Mouse (Mus musculus) 416B (cell line): Measurements from ENCODE around the gene Olfr734.

Source experiments
- DNase-seq: peaks from one replicate; pipeline ENCODE4 v3.0.0; 2011; ENCODE audit warnings: low read depth

The Olfr734 gene

DNA sequence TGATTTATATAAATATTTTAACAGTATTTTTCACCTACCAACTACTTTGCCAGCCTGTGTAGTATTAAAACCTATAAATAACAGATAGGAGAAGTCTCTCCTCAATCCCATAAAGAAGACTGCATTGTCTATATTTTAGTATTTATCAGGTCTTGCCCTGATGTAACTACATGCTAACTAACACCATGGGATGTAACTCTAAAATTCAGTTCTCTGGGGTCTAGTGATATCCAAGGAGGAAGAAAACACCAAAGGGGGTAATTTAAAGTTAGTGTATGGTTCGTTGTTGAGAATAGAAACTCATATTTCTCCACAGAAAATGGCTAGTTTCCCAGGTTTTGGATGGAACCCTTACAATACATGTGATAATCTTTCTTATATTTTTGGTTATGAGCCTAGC, at the start of gene Olfr734:
Olfr734 (minus strand) TSS at position 101 of the 400 bp plus-strand sequence.
- DNase-seq: no peak

DNA sequence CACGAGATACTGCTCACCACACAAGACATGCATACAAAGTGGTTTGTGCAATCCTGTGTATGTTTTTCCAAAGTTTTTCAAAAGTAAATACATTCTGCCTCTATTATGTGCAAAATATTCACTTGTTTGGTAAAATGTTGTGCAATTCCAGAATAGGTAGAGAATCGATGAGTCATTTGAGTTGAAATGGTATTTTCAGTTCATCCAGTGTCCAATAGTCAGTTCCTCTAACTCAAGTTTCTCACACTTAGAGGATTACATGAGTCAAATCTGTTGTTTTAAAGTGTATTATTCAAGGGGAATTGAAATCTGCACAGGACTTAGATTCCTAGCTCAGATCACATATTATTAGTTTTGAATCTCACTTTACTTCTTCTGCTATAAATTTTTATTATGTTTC, 37.0 kb upstream of the Olfr734 start:
- no peak for DNase-seq

DNA sequence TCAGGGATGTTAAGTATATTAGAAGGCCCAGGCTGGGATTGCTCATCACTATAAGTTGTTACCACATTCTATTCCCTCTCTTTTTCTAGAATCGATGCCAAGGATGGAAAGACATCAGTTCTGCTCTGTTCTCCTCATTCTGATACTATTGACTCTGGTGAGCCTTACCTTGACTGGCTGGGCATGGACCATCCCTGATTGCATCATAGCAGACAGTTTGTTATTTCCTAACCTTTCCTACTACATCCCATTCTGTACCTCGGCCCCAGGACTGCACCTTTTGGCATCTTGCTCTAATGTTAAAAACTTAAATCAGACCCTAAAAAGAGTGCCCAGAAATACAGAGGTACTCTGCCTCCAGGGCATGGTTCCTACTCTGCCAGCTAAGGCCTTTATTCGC, 33.9 kb upstream of the Olfr734 start:
- DNase-seq: no peak

DNA sequence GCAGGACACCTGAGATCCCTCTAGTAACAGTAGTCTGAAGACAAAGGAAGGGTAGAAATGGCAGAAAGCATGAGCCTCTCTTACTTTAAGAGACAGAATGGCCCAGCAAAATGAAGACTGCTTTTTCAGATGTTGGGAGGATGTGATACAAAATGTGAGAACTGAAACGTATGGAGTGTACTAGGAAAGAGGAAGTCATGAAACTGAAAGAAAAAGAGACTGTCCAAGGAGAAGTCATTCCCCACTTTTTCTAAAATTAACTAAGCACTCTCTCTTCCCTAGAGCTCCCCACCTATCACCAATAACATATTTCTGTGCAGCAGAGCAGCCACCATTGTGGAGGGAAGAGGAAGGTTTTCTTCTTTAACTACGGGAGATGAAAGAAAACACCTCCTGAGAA, 31.0 kb upstream of the Olfr734 start, which contains the start of gene Tlr11:
Tlr11 (plus strand) TSS at position 322 of the 400 bp plus-strand sequence.
- no peak for DNase-seq

DNA sequence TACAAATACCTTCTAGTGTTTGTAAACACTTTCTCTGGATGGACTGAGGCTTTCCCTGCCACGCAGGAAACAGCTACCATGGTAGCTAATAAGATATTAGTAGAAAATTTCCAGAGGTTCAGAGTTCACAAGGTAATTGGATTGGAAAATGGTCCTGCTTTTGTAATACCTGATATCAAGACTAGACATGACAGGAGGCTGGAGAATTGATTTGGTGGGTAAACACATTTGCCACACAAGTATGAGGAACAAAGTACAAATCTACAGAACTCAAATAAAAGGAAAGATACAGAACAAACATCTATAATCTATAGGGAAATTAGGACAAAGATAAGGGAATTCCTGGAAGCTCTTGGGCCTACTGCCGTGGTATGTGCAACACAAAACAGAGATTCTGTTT, 30.2 kb upstream of the Olfr734 start:
- no peak for DNase-seq

DNA sequence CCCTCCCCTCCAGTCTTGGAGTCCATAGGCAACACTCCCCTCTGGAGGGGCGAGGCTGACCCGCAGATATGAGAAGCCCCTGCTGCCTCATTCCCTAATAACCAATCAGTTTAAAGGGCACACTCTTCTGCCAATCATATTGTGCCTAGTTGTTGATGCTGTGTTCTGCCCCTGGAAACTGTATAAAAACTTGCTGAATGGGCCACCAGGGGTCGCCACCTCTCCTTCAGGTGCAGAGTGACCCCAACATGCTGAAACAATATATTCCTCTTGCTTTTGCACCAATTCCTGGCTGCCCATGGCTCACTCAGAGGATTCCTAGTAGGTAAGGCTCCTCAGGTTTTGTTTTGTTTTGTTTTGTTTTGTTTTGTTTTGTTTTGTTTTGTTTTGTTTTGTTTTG, 25.9 kb upstream of the Olfr734 start:
- peak; percentile 66 for DNase-seq

DNA sequence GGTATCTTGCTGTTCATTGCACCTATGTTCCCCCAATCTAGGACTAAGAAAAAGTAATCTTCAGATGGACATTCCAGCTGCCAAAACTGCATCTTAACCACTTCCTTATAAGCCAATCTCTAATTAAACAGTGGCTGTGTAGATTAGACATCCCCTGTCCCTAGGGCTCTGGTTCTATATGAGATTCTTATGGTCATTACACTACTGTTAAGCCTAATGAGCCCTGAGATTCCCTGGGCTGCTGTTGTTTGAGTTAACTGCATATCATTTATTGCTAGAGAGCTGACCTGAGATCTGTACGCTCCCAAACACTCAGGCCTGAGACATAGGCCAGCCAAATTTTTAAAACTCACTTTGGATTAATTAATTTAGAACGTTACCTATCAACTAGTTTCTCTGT, 22.2 kb upstream of the Olfr734 start, which contains the start of gene Olfr735:
Olfr735 (minus strand) TSS at position 77 of the 400 bp plus-strand sequence.
- DNase-seq: no peak

DNA sequence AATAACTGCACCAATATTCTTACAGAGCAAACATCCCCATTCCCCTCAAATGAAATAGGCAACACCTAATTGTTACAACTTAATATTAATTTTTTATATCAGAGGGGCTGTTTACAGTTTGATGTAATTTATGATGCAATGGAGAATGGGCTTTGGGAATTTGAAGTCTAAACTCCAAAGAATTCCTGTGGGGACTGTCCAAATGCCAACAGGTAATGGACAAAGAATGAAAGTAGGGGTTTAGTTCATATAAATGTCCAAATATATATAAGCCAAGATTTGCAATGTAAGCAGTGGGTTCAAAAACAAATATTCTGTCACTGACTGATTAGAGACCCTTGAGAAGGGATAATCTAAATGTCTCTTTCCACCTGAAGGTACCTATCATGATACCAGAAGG, 25.1 kb downstream of the Olfr734 start, which contains the start of gene Olfr733:
Olfr733 (minus strand) TSS at position 101 of the 400 bp plus-strand sequence.
- no peak for DNase-seq

DNA sequence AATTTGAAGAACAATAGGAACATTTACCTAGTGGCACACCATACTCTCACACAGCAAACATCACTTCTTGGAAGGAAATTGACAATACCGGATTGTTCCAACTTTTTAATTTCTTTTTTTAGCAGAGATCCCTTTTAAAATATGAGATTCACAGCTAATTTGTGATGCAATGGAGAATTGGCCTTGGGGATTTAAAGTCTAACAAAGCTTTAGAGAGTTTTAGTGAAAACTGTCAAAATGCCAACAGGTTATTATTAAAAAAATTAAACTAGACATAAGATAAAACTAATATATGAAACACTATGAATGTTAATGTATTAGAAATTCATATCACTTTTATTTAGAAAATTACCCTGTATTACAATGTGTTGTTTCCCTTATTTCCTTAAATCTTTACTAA, 42.5 kb downstream of the Olfr734 start, which contains the start of gene Olfr732:
Olfr732 (minus strand) TSS at position 101 of the 400 bp plus-strand sequence.
- no peak for DNase-seq
